Mouse (Mus musculus) spleen, postnatal 10 days (tissue): ENCODE results near the gene Slc38a8.

ENCODE experiments used
- DNase-seq, 2 experiments: peaks; one replicate each; pipeline ENCODE4 v3.0.0; 2021 to 2022; ENCODE audit warnings: low spot score in 2 of 2

The Slc38a8 gene

GRCm38 (mm10) chr8:119501598-119501997 is at the start of gene Slc38a8:
Gene Slc38a8 (minus strand): TSS chr8:119501698.
- DNase-seq = no peak

- no peak for DNase-seq
Observed at GRCm38 (mm10) chr8:119548560-119549113, 47.1 kb upstream of the Slc38a8 start.

GRCm38 (mm10) chr8:119547019-119547691 is 45.7 kb upstream of the Slc38a8 start:
- DNase-seq = no peak

GRCm38 (mm10) chr8:119545791-119546190 is 44.3 kb upstream of the Slc38a8 start:
- no peak for DNase-seq

- DNase-seq = no peak
Observed at GRCm38 (mm10) chr8:119545180-119545579, 43.7 kb upstream of the Slc38a8 start.

GRCm38 (mm10) chr8:119544606-119545005 is 43.1 kb upstream of the Slc38a8 start:
- DNase-seq = no peak

- DNase-seq = no peak
Observed at GRCm38 (mm10) chr8:119531973-119532372, 30.5 kb upstream of the Slc38a8 start.

- no peak for DNase-seq
Observed at GRCm38 (mm10) chr8:119531397-119531796, 29.9 kb upstream of the Slc38a8 start.

- DNase-seq = no peak
Observed at GRCm38 (mm10) chr8:119530937-119531336, 29.4 kb upstream of the Slc38a8 start.

- no peak for DNase-seq
Observed at GRCm38 (mm10) chr8:119528762-119529161, 27.3 kb upstream of the Slc38a8 start.

- DNase-seq = no peak
Observed at GRCm38 (mm10) chr8:119520102-119520501, 18.6 kb upstream of the Slc38a8 start.

- DNase-seq = no peak
Observed at GRCm38 (mm10) chr8:119516674-119517073, 15.2 kb upstream of the Slc38a8 start.

GRCm38 (mm10) chr8:119515767-119516166 is 14.3 kb upstream of the Slc38a8 start:
- no peak for DNase-seq

- DNase-seq = no peak
Observed at GRCm38 (mm10) chr8:119514940-119515339, 13.4 kb upstream of the Slc38a8 start.

- no peak for DNase-seq
Observed at GRCm38 (mm10) chr8:119513405-119513804, 11.9 kb upstream of the Slc38a8 start.

- no peak for DNase-seq
Observed at GRCm38 (mm10) chr8:119511722-119512121, 10.2 kb upstream of the Slc38a8 start.

GRCm38 (mm10) chr8:119510471-119510870 is 9.0 kb upstream of the Slc38a8 start:
- no peak for DNase-seq

- no peak for DNase-seq
Observed at GRCm38 (mm10) chr8:119506106-119506505, 4.6 kb upstream of the Slc38a8 start.

- no peak for DNase-seq
Observed at GRCm38 (mm10) chr8:119505488-119505887, 4.0 kb upstream of the Slc38a8 start.

GRCm38 (mm10) chr8:119503191-119503767 is 1.8 kb upstream of the Slc38a8 start:
- DNase-seq = no peak

- no peak for DNase-seq
Observed at GRCm38 (mm10) chr8:119502111-119502510, 613 bp upstream of the Slc38a8 start.

- DNase-seq = no peak
Observed at GRCm38 (mm10) chr8:119499836-119500235, 1.7 kb downstream of the Slc38a8 start.

GRCm38 (mm10) chr8:119496848-119497247 is 4.7 kb downstream of the Slc38a8 start:
- peak; percentile 29 to 71 for DNase-seq
